Mouse (Mus musculus): Measurements from ENCODE around the gene Gfod1.

Gene Gfod1

DNA sequence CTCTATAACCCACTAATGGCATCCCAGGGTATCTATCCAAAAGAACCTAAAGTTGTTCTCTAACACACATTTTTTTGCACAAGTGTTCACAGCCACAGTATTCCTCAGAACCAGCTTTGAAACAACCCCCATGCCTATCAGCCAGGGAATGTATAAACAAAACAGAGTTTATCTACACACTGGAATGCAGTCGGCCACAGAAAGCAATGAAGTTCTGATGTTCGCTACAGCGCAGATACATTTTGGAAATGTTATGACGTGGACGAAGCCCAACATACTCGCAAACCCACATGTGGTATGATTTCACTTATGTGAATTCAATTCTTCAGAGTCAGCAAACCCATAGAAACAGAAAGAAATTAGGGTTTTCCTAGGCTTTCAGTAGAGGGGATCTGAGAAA is 75.8 kb downstream of the Gfod1 start:
- no peak for DNase-seq

- DNase-seq: no peak
Measured at GRCm38 (mm10) chr13:43226041-43226440, 77.9 kb downstream of the Gfod1 start.

DNA sequence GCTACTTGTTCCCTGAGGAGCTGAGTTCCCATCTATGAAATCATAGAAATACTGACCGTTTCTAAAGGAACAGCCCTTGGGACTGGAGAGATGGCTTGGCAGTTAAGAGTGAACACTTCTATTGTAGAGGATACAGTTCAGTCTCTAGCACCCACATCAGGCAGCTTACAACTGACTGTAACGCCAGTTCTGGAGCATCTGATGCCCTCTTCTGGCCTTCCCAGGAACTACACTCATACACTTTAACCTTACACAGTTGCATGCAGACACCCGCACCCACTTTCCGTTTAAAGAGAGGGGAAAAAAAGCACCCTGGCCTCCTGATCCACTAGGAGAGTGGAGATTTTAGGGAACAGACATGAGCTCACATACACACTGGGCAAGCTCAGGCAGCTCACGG is 78.8 kb downstream of the Gfod1 start:
- no peak for DNase-seq

DNA sequence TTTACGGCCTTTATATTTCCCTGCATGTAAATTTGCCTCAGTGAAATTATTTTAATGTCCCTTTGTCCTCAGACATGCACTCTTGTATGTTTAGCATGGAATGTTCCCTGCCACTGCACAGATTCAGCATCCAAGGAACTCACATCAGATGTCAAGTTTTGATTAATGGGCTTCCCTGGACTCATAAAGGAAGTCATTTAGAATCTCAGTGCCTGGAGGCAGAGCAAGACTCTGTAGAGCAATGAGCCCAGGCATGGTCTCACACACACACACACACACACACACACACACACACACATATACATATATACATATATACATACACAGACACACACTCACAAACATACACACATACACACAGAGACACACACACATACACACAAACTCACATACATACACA is 81.9 kb downstream of the Gfod1 start:
- no peak for DNase-seq

GRCm38 (mm10) chr13:43221290-43221689 is 82.7 kb downstream of the Gfod1 start:
- DNase-seq: no peak

- no peak for DNase-seq
Measured at GRCm38 (mm10) chr13:43220635-43221034, 83.3 kb downstream of the Gfod1 start.

GRCm38 (mm10) chr13:43218764-43219163 is 85.2 kb downstream of the Gfod1 start:
- DNase-seq: no peak

GRCm38 (mm10) chr13:43218284-43218683 is 85.7 kb downstream of the Gfod1 start:
- no peak for DNase-seq

- DNase-seq: no peak
Measured at GRCm38 (mm10) chr13:43217686-43218085, 86.3 kb downstream of the Gfod1 start.

GRCm38 (mm10) chr13:43217059-43217458 is 86.9 kb downstream of the Gfod1 start:
- no peak for DNase-seq

GRCm38 (mm10) chr13:43215994-43216706 is 87.8 kb downstream of the Gfod1 start:
- DNase-seq: no peak

GRCm38 (mm10) chr13:43215144-43215993 is 88.6 kb downstream of the Gfod1 start:
- DNase-seq: no peak

DNA sequence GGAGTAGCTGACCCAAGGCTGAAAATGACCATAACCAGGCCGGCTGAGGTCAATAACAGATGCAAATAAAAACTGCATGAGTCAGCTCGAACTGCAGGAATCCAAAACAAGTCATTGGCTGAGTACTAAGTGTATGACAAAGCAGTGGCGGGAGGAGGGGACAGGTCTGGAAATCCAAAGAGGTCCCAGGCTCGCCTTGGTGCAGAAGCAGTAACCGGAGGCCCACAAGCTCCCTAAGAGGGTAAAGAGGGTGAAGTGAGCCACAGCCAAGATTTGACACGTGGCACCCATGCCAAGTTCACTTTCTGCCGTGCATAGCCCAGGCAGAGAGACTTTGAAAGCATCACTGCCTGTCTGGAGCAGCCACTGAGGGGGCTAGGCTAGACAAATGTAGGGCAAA is 91.6 kb downstream of the Gfod1 start:
- DNase-seq: peak; percentile 37

GRCm38 (mm10) chr13:43210956-43211355 is 93.0 kb downstream of the Gfod1 start:
- DNase-seq: no peak

GRCm38 (mm10) chr13:43209560-43209959 is 94.4 kb downstream of the Gfod1 start:
- DNase-seq: no peak

DNA sequence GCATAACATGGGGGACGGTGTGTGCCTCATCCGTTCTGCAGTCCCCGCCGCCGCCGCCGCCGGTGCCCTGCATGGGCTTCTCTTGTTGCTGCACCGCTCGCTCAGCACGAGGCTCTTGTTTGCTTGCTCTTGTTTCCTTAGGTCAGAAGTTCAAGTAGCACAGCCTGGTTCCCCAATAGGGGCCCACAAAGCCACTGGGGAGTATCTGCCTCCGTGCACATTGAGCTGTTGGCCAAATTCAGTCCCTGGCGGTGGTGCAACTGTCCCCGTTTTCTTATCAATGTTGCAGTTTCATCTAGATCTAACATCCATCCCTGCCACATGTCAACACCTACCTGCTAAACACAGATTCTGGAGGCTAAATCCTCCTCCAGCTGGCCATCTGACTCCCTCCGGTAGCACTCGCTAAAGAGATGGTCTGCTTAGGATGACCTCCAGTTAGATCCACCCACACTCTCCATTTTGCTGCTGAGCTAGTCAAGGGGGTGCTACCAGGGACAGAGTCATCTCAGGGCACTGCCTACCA is 95.0 kb downstream of the Gfod1 start:
- peak; percentile 37 for DNase-seq

DNA sequence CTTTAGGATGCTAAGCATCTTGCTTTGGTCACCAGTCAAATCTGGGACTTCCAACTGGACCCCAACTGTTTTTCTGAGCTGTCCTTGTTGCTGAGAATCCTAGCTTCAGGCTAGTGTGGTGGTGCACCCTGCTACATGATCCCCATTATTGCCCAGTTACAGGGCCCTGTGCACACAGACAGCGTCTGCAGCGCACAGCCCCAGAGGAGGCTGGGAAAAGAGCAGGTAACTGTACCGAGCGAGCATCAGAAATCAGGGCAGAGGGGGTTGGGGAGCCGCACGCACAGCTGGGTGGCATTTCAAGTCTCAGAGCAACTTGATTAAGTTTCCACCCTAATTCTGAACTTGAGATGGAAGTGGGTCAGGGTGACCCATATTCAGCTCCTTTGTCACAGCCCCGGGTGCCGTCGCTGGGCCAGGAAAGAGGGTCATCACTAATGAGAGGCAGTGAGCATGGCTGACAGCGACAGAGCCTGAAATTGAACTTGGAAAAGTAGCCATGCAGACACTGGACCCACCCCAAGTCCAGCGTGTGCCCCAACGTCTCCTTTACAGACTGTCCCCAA is 97.8 kb downstream of the Gfod1 start:
- DNase-seq: no peak

- DNase-seq: no peak
Measured at GRCm38 (mm10) chr13:43203641-43204040, 100.3 kb downstream of the Gfod1 start.

DNA sequence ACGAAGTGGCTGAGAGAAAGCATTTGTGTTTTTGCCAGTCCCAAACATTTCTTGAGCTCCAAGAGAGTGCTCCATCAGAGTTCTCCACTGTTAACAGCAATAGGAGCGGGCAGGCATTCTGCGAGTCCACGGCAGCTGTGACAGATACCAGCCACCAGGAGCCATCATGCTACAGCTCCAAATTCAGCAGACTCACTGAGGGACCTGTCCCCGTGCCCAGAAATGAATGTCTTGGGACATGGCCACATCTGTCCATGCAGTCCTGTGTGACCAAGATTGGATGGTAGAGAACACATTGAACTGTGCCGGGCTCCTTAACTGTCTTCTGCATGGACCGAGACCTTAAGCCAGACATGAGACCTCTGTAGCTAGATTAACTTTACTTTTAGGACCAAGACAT is 100.7 kb downstream of the Gfod1 start:
- DNase-seq: no peak

DNA sequence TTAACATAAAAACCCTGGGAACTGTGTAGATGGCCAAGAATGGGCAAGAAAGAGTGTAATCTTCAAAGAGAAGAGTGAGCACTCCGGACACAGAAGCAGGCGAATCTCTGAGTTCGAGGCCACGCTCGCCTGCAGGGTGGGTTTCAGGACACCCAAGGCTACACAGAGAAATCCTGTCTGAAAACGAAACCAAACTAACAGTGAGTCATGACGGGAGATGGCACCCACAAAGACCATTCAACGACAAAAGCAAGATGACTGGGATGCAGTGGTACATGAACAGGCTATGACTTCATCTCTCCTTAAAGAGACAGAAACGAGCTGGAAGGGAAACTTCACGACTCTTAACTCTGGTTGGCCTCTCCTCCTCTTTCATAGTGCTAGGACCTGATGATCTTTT is 101.6 kb downstream of the Gfod1 start:
- no peak for DNase-seq

- peak; percentile 59 for DNase-seq
Measured at GRCm38 (mm10) chr13:43201033-43201432, 102.9 kb downstream of the Gfod1 start.

- DNase-seq: no peak
Measured at GRCm38 (mm10) chr13:43200473-43200872, 103.5 kb downstream of the Gfod1 start.

DNA sequence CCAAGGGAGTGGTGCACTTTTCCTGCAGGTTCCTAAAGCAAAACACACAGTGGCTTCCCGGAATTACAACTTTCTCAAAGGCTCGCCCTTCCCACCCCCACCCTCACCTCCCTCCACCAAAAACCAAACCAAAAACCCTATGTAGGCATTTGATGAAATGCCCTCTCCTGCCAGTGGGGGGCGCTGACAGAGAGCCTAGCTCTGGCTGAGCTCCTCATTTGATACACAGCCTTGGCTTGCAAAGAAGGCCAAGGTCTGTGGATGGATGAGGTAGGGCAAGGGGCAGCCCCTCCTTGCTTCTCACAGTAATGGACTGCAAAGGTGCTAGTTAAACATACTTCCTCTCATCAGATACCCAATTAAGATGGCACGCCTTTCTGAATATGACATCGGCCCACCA is 104.2 kb downstream of the Gfod1 start:
- no peak for DNase-seq

DNA sequence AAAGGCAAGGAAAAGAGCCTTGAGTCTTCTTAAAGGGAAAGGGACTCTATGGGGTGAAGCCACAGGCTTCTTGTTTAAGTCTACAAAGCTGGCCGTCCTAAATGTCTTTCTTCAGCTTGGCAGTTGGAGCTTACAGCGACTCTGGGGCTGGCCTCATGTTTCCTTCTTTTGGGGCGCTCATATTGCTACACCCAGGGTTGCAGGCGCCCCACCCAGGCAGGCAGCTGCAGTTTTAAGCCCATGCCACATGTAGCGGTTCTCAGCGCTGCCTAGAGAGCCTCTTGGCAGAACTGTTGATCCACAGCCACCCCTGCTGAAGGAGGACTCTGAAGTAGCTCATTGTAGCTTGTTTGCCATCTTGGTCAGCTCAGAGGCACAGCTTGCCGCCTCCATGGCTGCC is 104.7 kb downstream of the Gfod1 start:
- DNase-seq: no peak

Data from cerebellum, adult 8-10 months (tissue).